In genomic region chr4:141796356-141796755, GRCm38 (mm10) we compare ENCODE assay signal across 26 mouse cellular contexts. TPM values are rescaled to one million over a fixed set of nuclear protein-coding genes. Genes with fewer than 3 reads are reported as not detected.
DNase-seq lines count a peak whose midpoint lies in the region; ATAC-seq lines count a peak whose summit lies in the region.
"Had no signal": no experiment of that assay in that cellular context is flagged by ENCODE, and none has a peak within 500 bp of the region (broad histone marks: within the 10 kb centered on the region; RNA-seq: fewer than 3 reads in every experiment).

No protein-coding gene starts in this region.

- peaks cover 19% of the 10 kb centered on the region for H3K4me1 ChIP-seq in embryonic facial prominence, embryonic 13.5 days
- H3K4me1 ChIP-seq in embryonic facial prominence, embryonic 10.5 days: peaks cover 27% of the 10 kb centered on the region
- peaks cover 20% of the 10 kb centered on the region for H3K4me1 ChIP-seq in kidney, embryonic 16.5 days (ENCODE audit: insufficient read depth, low read length)
- H3K4me1 ChIP-seq in neural tube, embryonic 13.5 days (replicated peaks): peaks cover 33% of the 10 kb centered on the region
- H3K4me1 ChIP-seq in neural tube, embryonic 15.5 days: peaks cover 33% of the 10 kb centered on the region

- H3K36me3 ChIP-seq in embryonic facial prominence, embryonic 13.5 days: peaks cover 21% of the 10 kb centered on the region
- H3K36me3 ChIP-seq in embryonic facial prominence, embryonic 10.5 days (replicated peaks): peaks cover 30% of the 10 kb centered on the region
- H3K36me3 ChIP-seq in kidney, embryonic 16.5 days (ENCODE audit: insufficient read depth, low read length): peaks cover 10% of the 10 kb centered on the region; the same call in 1 of the 2 replicates
- H3K36me3 ChIP-seq in neural tube, embryonic 13.5 days: peaks cover 18% of the 10 kb centered on the region
- H3K36me3 ChIP-seq in neural tube, embryonic 15.5 days: peaks cover 9% of the 10 kb centered on the region

- no peak overlapping the region for H3K4me2 ChIP-seq in embryonic facial prominence, embryonic 13.5 days
- no peak overlapping the region for H3K4me2 ChIP-seq in kidney, embryonic 16.5 days (replicated peaks; ENCODE audit: low read depth, low read length)
- H3K4me2 ChIP-seq in neural tube, embryonic 13.5 days: no peak overlapping the region
- H3K4me2 ChIP-seq in neural tube, embryonic 15.5 days: no peak overlapping the region
- H3K4me2 ChIP-seq: embryonic facial prominence, embryonic 12.5 days; hindbrain, embryonic 12.5 days; limb, embryonic 15.5 days; midbrain, embryonic 13.5 days had no signal

- no peak overlapping the region for H3K27ac ChIP-seq in embryonic facial prominence, embryonic 13.5 days
- H3K27ac ChIP-seq in embryonic facial prominence, embryonic 10.5 days (replicated peaks): no peak overlapping the region
- no peak overlapping the region for H3K27ac ChIP-seq in kidney, embryonic 16.5 days (ENCODE audit: low read length)
- H3K27ac ChIP-seq in neural tube, embryonic 13.5 days (replicated peaks): no peak overlapping the region
- no peak overlapping the region for H3K27ac ChIP-seq in neural tube, embryonic 15.5 days (replicated peaks)
- H3K27ac ChIP-seq: embryonic facial prominence, embryonic 12.5 days; hindbrain, embryonic 12.5 days; limb, embryonic 15.5 days; midbrain, embryonic 13.5 days had no signal

- no peak overlapping the region for H3K4me3 ChIP-seq in embryonic facial prominence, embryonic 13.5 days
- no peak overlapping the region for H3K4me3 ChIP-seq in embryonic facial prominence, embryonic 10.5 days
- no peak overlapping the region for H3K4me3 ChIP-seq in kidney, embryonic 16.5 days (ENCODE audit: low read length)
- H3K4me3 ChIP-seq in neural tube, embryonic 13.5 days: no peak overlapping the region
- H3K4me3 ChIP-seq in neural tube, embryonic 15.5 days (replicated peaks): no peak overlapping the region
- H3K4me3 ChIP-seq: embryonic facial prominence, embryonic 12.5 days; hindbrain, embryonic 12.5 days; limb, embryonic 15.5 days; midbrain, embryonic 13.5 days had no signal

- no peaks in the 10 kb centered on the region for H3K9me3 ChIP-seq in embryonic facial prominence, embryonic 13.5 days
- H3K9me3 ChIP-seq in embryonic facial prominence, embryonic 10.5 days: no peaks in the 10 kb centered on the region
- no peaks in the 10 kb centered on the region for H3K9me3 ChIP-seq in kidney, embryonic 16.5 days (ENCODE audit: low read length)
- no peaks in the 10 kb centered on the region for H3K9me3 ChIP-seq in neural tube, embryonic 13.5 days
- H3K9me3 ChIP-seq in neural tube, embryonic 15.5 days (replicated peaks): no peaks in the 10 kb centered on the region
- H3K9me3 ChIP-seq: embryonic facial prominence, embryonic 12.5 days; hindbrain, embryonic 12.5 days; limb, embryonic 15.5 days; midbrain, embryonic 13.5 days had no signal

- ATAC-seq in embryonic facial prominence, embryonic 13.5 days (ENCODE audit: insufficient number of reproducible peaks, insufficient read depth, low FRiP score, low TSS enrichment, low read depth): no peak
- ATAC-seq in kidney, embryonic 16.5 days (ENCODE audit: low FRiP score, low TSS enrichment): no peak
- ATAC-seq in neural tube, embryonic 13.5 days (ENCODE audit: low read depth): no peak
- no peak for ATAC-seq in neural tube, embryonic 15.5 days (ENCODE audit: low FRiP score)
- ATAC-seq: CD4-positive, CD25-positive, alpha-beta regulatory T cell, adult 4 months; forebrain, embryonic 16.5 days; inflammation-experienced regulatory T-cells, adult 6 months; midbrain, embryonic 13.5 days had no signal

- H3K27me3 ChIP-seq in embryonic facial prominence, embryonic 13.5 days: no peaks in the 10 kb centered on the region
- H3K27me3 ChIP-seq in embryonic facial prominence, embryonic 10.5 days (replicated peaks; ENCODE audit: low read depth, poor library complexity, severe bottlenecking): no peaks in the 10 kb centered on the region
- H3K27me3 ChIP-seq in kidney, embryonic 16.5 days (ENCODE audit: insufficient read depth, low read length): no peaks in the 10 kb centered on the region
- H3K27me3 ChIP-seq in neural tube, embryonic 13.5 days: no peaks in the 10 kb centered on the region
- no peaks in the 10 kb centered on the region for H3K27me3 ChIP-seq in neural tube, embryonic 15.5 days (replicated peaks)
- H3K27me3 ChIP-seq: embryonic facial prominence, embryonic 12.5 days; hindbrain, embryonic 12.5 days; limb, embryonic 15.5 days; midbrain, embryonic 13.5 days had no signal

- DNase-seq in adrenal gland, adult (ENCODE audit: inconsistent age in 2 of 2, low spot score in 1 of 2): peak; percentile 26 to 56
- DNase-seq in adrenal gland, adult 18-20 months (ENCODE audit: low spot score in 2 of 2): no peak
- DNase-seq in embryonic facial prominence, embryonic 10.5 days (ENCODE audit: low spot score): no peak
- no peak for DNase-seq in kidney, adult 11 months
- DNase-seq: adrenal gland, adult 8-10 months; layer of hippocampus, postnatal 36 days; retina, postnatal 1 day; right cerebral cortex, postnatal 4 days; thymus, adult 18-20 months had no signal

- WGBS in embryonic facial prominence, embryonic 13.5 days: 82% methylated on average over 7 of the region's 7 CpGs
- WGBS in embryonic facial prominence, embryonic 10.5 days: 92% methylated on average over 7 of the region's 7 CpGs
- WGBS in kidney, embryonic 16.5 days: 71% methylated on average over 7 of the region's 7 CpGs
- 86% methylated on average over 7 of the region's 7 CpGs for WGBS in neural tube, embryonic 13.5 days
- WGBS in neural tube, embryonic 15.5 days: 88% methylated on average over 7 of the region's 7 CpGs

- H3K9ac ChIP-seq in embryonic facial prominence, embryonic 13.5 days: 0 out of 2 replicates have a peak overlapping the region, but pooled peaks have one; percentile 6
- H3K9ac ChIP-seq in kidney, embryonic 16.5 days (replicated peaks; ENCODE audit: low read length): 0 out of 2 replicates have a peak overlapping the region, but pooled peaks have one; percentile 12
- 0 out of 2 replicates have a peak overlapping the region, but pooled peaks have one; percentile 3 for H3K9ac ChIP-seq in neural tube, embryonic 13.5 days
- H3K9ac ChIP-seq in neural tube, embryonic 15.5 days (replicated peaks): no peak overlapping the region
- H3K9ac ChIP-seq: embryonic facial prominence, embryonic 12.5 days; hindbrain, embryonic 12.5 days; limb, embryonic 15.5 days; midbrain, embryonic 13.5 days had no signal

RNA-seq across cellular contexts. Expression of gene Casp9, which starts 2.9 kb away (rescaled TPM):
- 10 to 100 TPM; 13.1 to 16.1 TPM for total RNA-seq in adrenal gland, adult 18-20 months (2021)
- polyA plus RNA-seq in embryonic facial prominence, embryonic 13.5 days (2015; fragmentation: Nextera tagmentation; extraction: Ambion mirVana): 14.2 and 15.1 TPM in 2 replicates
- polyA plus RNA-seq in embryonic facial prominence, embryonic 10.5 days (2016; fragmentation: Nextera tagmentation; extraction: Ambion mirVana): 21.2 and 23.1 TPM in 2 replicates
- polyA plus RNA-seq in kidney, embryonic 16.5 days (2015; fragmentation: Nextera tagmentation; extraction: Ambion mirVana): 30.2 and 31.8 TPM in 2 replicates
- 19.8 and 22.9 TPM in 2 replicates for polyA plus RNA-seq in neural tube, embryonic 13.5 days (2015; fragmentation: Nextera tagmentation; extraction: Ambion mirVana)
- polyA plus RNA-seq in neural tube, embryonic 15.5 days (2015; fragmentation: Nextera tagmentation; extraction: Ambion mirVana): 19.2 and 20.1 TPM in 2 replicates

RNA-seq across cellular contexts. Expression of gene Dnajc16, which starts 5.6 kb away (rescaled TPM):
- total RNA-seq in adrenal gland, adult 18-20 months (2021): 10 to 100 TPM; 18.5 to 25.8 TPM
- 3.8 and 4.2 TPM in 2 replicates for polyA plus RNA-seq in embryonic facial prominence, embryonic 13.5 days (2015; fragmentation: Nextera tagmentation; extraction: Ambion mirVana)
- 4.0 and 4.8 TPM in 2 replicates for polyA plus RNA-seq in embryonic facial prominence, embryonic 10.5 days (2016; fragmentation: Nextera tagmentation; extraction: Ambion mirVana)
- 5.4 and 5.8 TPM in 2 replicates for polyA plus RNA-seq in kidney, embryonic 16.5 days (2015; fragmentation: Nextera tagmentation; extraction: Ambion mirVana)
- polyA plus RNA-seq in neural tube, embryonic 13.5 days (2015; fragmentation: Nextera tagmentation; extraction: Ambion mirVana): 6.0 and 6.6 TPM in 2 replicates
- polyA plus RNA-seq in neural tube, embryonic 15.5 days (2015; fragmentation: Nextera tagmentation; extraction: Ambion mirVana): 6.2 TPM in 2 replicates

RNA-seq across cellular contexts. Expression of gene Cela2a, which starts 29.6 kb away (rescaled TPM):
- not detected for total RNA-seq in adrenal gland, adult 18-20 months (2021)
- 0.25 TPM in 1 of 2 replicates, not detected in the other for polyA plus RNA-seq in embryonic facial prominence, embryonic 13.5 days (2015; fragmentation: Nextera tagmentation; extraction: Ambion mirVana)
- polyA plus RNA-seq in embryonic facial prominence, embryonic 10.5 days (2016; fragmentation: Nextera tagmentation; extraction: Ambion mirVana): not detected in 2 replicates
- 0.17 TPM in 1 of 2 replicates, not detected in the other for polyA plus RNA-seq in kidney, embryonic 16.5 days (2015; fragmentation: Nextera tagmentation; extraction: Ambion mirVana)
- polyA plus RNA-seq in neural tube, embryonic 13.5 days (2015; fragmentation: Nextera tagmentation; extraction: Ambion mirVana): not detected in 2 replicates
- 1.3 TPM in 1 of 2 replicates, not detected in the other for polyA plus RNA-seq in neural tube, embryonic 15.5 days (2015; fragmentation: Nextera tagmentation; extraction: Ambion mirVana)
- total RNA-seq: adrenal gland, adult 8-10 months; common myeloid progenitor, adult 5-6 weeks; granulocyte monocyte progenitor cell, adult 5-6 weeks; layer of hippocampus, postnatal 36 days; left cerebral cortex, postnatal 25 days; MEL had no signal
- polyA plus RNA-seq: CD4-positive, CD25-positive, alpha-beta regulatory T cell, adult 4 months; embryonic facial prominence, embryonic 12.5 days; forebrain, embryonic 16.5 days; hindbrain, embryonic 12.5 days; inflammation-experienced regulatory T-cells, adult 6 months; limb, embryonic 15.5 days; lung, embryonic 16.5 days; midbrain, embryonic 13.5 days had no signal

RNA-seq across cellular contexts. Expression of gene Ctrc, which starts 49.8 kb away (rescaled TPM):
- total RNA-seq in adrenal gland, adult 18-20 months (2021): not detected
- not detected in 2 replicates for polyA plus RNA-seq in embryonic facial prominence, embryonic 13.5 days (2015; fragmentation: Nextera tagmentation; extraction: Ambion mirVana)
- polyA plus RNA-seq in embryonic facial prominence, embryonic 10.5 days (2016; fragmentation: Nextera tagmentation; extraction: Ambion mirVana): not detected in 2 replicates
- not detected in 2 replicates for polyA plus RNA-seq in kidney, embryonic 16.5 days (2015; fragmentation: Nextera tagmentation; extraction: Ambion mirVana)
- polyA plus RNA-seq in neural tube, embryonic 13.5 days (2015; fragmentation: Nextera tagmentation; extraction: Ambion mirVana): not detected in 2 replicates
- not detected in 2 replicates for polyA plus RNA-seq in neural tube, embryonic 15.5 days (2015; fragmentation: Nextera tagmentation; extraction: Ambion mirVana)
- total RNA-seq: adrenal gland, adult 8-10 months; common myeloid progenitor, adult 5-6 weeks; granulocyte monocyte progenitor cell, adult 5-6 weeks; layer of hippocampus, postnatal 36 days; left cerebral cortex, postnatal 25 days; MEL had no signal
- polyA plus RNA-seq: CD4-positive, CD25-positive, alpha-beta regulatory T cell, adult 4 months; embryonic facial prominence, embryonic 12.5 days; forebrain, embryonic 16.5 days; heart, postnatal 0 days; hindbrain, embryonic 12.5 days; inflammation-experienced regulatory T-cells, adult 6 months; limb, embryonic 15.5 days; lung, embryonic 16.5 days; midbrain, embryonic 13.5 days had no signal

RNA-seq across cellular contexts. Expression of gene Agmat, which starts 49.9 kb away (rescaled TPM):
- 10 to 100 TPM; 10.4 to 42.7 TPM for total RNA-seq in adrenal gland, adult 18-20 months (2021)
- polyA plus RNA-seq in embryonic facial prominence, embryonic 13.5 days (2015; fragmentation: Nextera tagmentation; extraction: Ambion mirVana): 0.30 TPM in 1 of 2 replicates, not detected in the other
- polyA plus RNA-seq in embryonic facial prominence, embryonic 10.5 days (2016; fragmentation: Nextera tagmentation; extraction: Ambion mirVana): not detected in 2 replicates
- polyA plus RNA-seq in kidney, embryonic 16.5 days (2015; fragmentation: Nextera tagmentation; extraction: Ambion mirVana): 1.7 and 2.0 TPM in 2 replicates
- polyA plus RNA-seq in neural tube, embryonic 13.5 days (2015; fragmentation: Nextera tagmentation; extraction: Ambion mirVana): not detected in 2 replicates
- polyA plus RNA-seq in neural tube, embryonic 15.5 days (2015; fragmentation: Nextera tagmentation; extraction: Ambion mirVana): 0.72 TPM in 1 of 2 replicates, not detected in the other
- total RNA-seq: common myeloid progenitor, adult 5-6 weeks; granulocyte monocyte progenitor cell, adult 5-6 weeks had no signal
- polyA plus RNA-seq: CD4-positive, CD25-positive, alpha-beta regulatory T cell, adult 4 months; embryonic facial prominence, embryonic 12.5 days; forebrain, embryonic 16.5 days; hindbrain, embryonic 12.5 days; inflammation-experienced regulatory T-cells, adult 6 months; limb, embryonic 15.5 days; midbrain, embryonic 13.5 days had no signal

Comparison
In these comparisons a context has a peak if more than half of its experiments do, and no peak if none do; other contexts are left out.
1. DNase-seq: peak in adrenal gland, adult (2 of 2); none in adrenal gland, adult 18-20 months (0 of 2), embryonic facial prominence, embryonic 10.5 days (single experiment) and kidney, adult 11 months (single experiment).